In genomic region chr6:65632184-65632583, GRCm38 (mm10) we compare ENCODE assay signal across 21 mouse cellular contexts. TPM values are rescaled to one million over a fixed set of nuclear protein-coding genes. Genes with fewer than 3 reads are reported as not detected.
DNase-seq lines count a peak whose midpoint lies in the region; ATAC-seq lines count a peak whose summit lies in the region.
"Had no signal": no experiment of that assay in that cellular context is flagged by ENCODE, and none has a peak within 500 bp of the region (broad histone marks: within the 10 kb centered on the region; RNA-seq: fewer than 3 reads in every experiment).

No protein-coding gene starts in this region.

- no peaks in the 10 kb centered on the region for H3K27me3 ChIP-seq in hindbrain, embryonic 14.5 days (ENCODE audit: control insufficient read depth, insufficient read depth, low read length)
- H3K27me3 ChIP-seq: embryonic facial prominence, embryonic 12.5 days; forebrain, embryonic 13.5 days; forebrain, embryonic 15.5 days had no signal

- DNase-seq in A20 (ENCODE audit: low read depth, low spot score): peak; percentile 6
- peak; percentile 12 for DNase-seq in brain, adult 2 months (ENCODE audit: low read depth, low spot score)
- DNase-seq in layer of hippocampus, postnatal 14 days (ENCODE audit: low spot score in 2 of 2): no peak
- no peak for DNase-seq in hindbrain, embryonic 14.5 days (ENCODE audit: low spot score)
- DNase-seq: adrenal gland, adult 8-10 months; adrenal gland, postnatal 25 days; B cell, adult 2 months; cerebellum, adult 11-12 months; cerebellum, adult 2 months; cerebellum, adult 9-10 months; cerebellum, postnatal 10 days; cerebellum, postnatal 25 days had no signal

- no peak overlapping the region for H3K9ac ChIP-seq in hindbrain, embryonic 14.5 days
- H3K9ac ChIP-seq: embryonic facial prominence, embryonic 12.5 days; forebrain, embryonic 13.5 days; forebrain, embryonic 15.5 days; forebrain, postnatal 0 days had no signal

- H3K36me3 ChIP-seq in hindbrain, embryonic 14.5 days (replicated peaks; ENCODE audit: control insufficient read depth, insufficient read depth): no peaks in the 10 kb centered on the region
- H3K36me3 ChIP-seq: embryonic facial prominence, embryonic 10.5 days; embryonic facial prominence, embryonic 12.5 days; forebrain, embryonic 15.5 days; G1E had no signal

- H3K4me3 ChIP-seq in hindbrain, embryonic 14.5 days (replicated peaks; ENCODE audit: low read length): no peak overlapping the region
- H3K4me3 ChIP-seq: embryonic facial prominence, embryonic 10.5 days; embryonic facial prominence, embryonic 12.5 days; forebrain, embryonic 13.5 days; forebrain, embryonic 15.5 days had no signal

- 86% methylated on average over 5 of the region's 5 CpGs for WGBS in hindbrain, embryonic 14.5 days

- H3K4me1 ChIP-seq in hindbrain, embryonic 14.5 days (replicated peaks; ENCODE audit: control insufficient read depth, insufficient read depth, low read length): no peaks in the 10 kb centered on the region
- H3K4me1 ChIP-seq: embryonic facial prominence, embryonic 10.5 days; embryonic facial prominence, embryonic 12.5 days; forebrain, embryonic 13.5 days; forebrain, embryonic 15.5 days had no signal

- no peak overlapping the region for H3K27ac ChIP-seq in hindbrain, embryonic 14.5 days
- H3K27ac ChIP-seq: embryonic facial prominence, embryonic 10.5 days; embryonic facial prominence, embryonic 12.5 days; forebrain, embryonic 13.5 days; forebrain, embryonic 15.5 days had no signal

- ATAC-seq in CD4-positive, CD25-positive, alpha-beta regulatory T cell, adult 4 months: peak; percentile 45
- no peak for ATAC-seq in hindbrain, embryonic 14.5 days (ENCODE audit: low FRiP score)
- ATAC-seq: activated CD4-positive, CD25-positive, alpha-beta regulatory T cell, adult 4 months; forebrain, embryonic 13.5 days; forebrain, embryonic 15.5 days; Patski had no signal

- no peaks in the 10 kb centered on the region for H3K9me3 ChIP-seq in hindbrain, embryonic 14.5 days (ENCODE audit: control insufficient read depth, low read length)
- H3K9me3 ChIP-seq: embryonic facial prominence, embryonic 10.5 days; embryonic facial prominence, embryonic 12.5 days; forebrain, embryonic 13.5 days; forebrain, embryonic 15.5 days had no signal

- H3K4me2 ChIP-seq in hindbrain, embryonic 14.5 days (replicated peaks): no peak overlapping the region
- H3K4me2 ChIP-seq: embryonic facial prominence, embryonic 12.5 days; forebrain, embryonic 13.5 days; forebrain, embryonic 15.5 days had no signal

RNA-seq across cellular contexts. Expression of gene Ndnf, which starts 39.2 kb away (rescaled TPM):
- polyA plus RNA-seq in CD4-positive, CD25-positive, alpha-beta regulatory T cell, adult 4 months (2017; shearing (Covaris generic)): 1 to 10 TPM in 1 of 2 experiments, under 1 TPM in 1; 0.58 to 1.3 TPM
- total RNA-seq in layer of hippocampus, postnatal 14 days (2021): 10 to 100 TPM; 25.0 to 35.5 TPM
- 18.8 and 22.5 TPM in 2 replicates for polyA plus RNA-seq in hindbrain, embryonic 14.5 days (2014; fragmentation: Nextera tagmentation; extraction: Ambion mirVana)
- polyA plus RNA-seq: G1E, Patski had no signal

Comparison
In these comparisons a context has a peak if more than half of its experiments do, and no peak if none do; other contexts are left out.
1. DNase-seq: peak in A20 (single experiment) and brain, adult 2 months (single experiment); none in layer of hippocampus, postnatal 14 days (0 of 2) and hindbrain, embryonic 14.5 days (single experiment).